Mouse (Mus musculus): Measurements from ENCODE around the gene Guca1b.

GRCm38 (mm10) chr17:47376779-47377280 lies 8.4 kb upstream of the Guca1b start:
- TF ChIP-seq CTCF (IDR thresholded peaks at IDR 0.05; ENCODE audit: low read depth, low read length), result no peak
- TF ChIP-seq TAL1 (conservative IDR thresholded peaks at IDR 0.05; ENCODE audit: low read depth, low read length), result no peak
- no peak for TF ChIP-seq GATA1 (IDR thresholded peaks at IDR 0.05; ENCODE audit: borderline replicate concordance, low read length)
- TF ChIP-seq POLR2AphosphoS5 (IDR thresholded peaks at IDR 0.05; ENCODE audit: insufficient replicate concordance, low read depth, low read length), result no peak
- TF ChIP-seq GATA2 (IDR thresholded peaks at IDR 0.05; ENCODE audit: borderline replicate concordance, low read depth, low read length), result no peak
